Mouse (Mus musculus) cerebellum, adult 2 months (tissue): ENCODE measurements around the gene Hivep2.

Source experiments
- CTCF ChIP-seq: fragments of 200-500 bp; IDR thresholded peaks from 2 replicates; pipeline ENCODE4 v1.5.1; 2011; ENCODE audit warnings: low read depth, mild to moderate bottlenecking, control low read depth, low read length, moderate library complexity, borderline replicate concordance; ENCODE audit not compliant: insufficient read depth
- POLR2A ChIP-seq: fragments of 200-500 bp; IDR thresholded peaks from 2 replicates; pipeline ENCODE4 v1.6.1; 2011; ENCODE audit warnings: low read length, control low read depth, borderline replicate concordance; ENCODE audit not compliant: insufficient read depth

DNA sequence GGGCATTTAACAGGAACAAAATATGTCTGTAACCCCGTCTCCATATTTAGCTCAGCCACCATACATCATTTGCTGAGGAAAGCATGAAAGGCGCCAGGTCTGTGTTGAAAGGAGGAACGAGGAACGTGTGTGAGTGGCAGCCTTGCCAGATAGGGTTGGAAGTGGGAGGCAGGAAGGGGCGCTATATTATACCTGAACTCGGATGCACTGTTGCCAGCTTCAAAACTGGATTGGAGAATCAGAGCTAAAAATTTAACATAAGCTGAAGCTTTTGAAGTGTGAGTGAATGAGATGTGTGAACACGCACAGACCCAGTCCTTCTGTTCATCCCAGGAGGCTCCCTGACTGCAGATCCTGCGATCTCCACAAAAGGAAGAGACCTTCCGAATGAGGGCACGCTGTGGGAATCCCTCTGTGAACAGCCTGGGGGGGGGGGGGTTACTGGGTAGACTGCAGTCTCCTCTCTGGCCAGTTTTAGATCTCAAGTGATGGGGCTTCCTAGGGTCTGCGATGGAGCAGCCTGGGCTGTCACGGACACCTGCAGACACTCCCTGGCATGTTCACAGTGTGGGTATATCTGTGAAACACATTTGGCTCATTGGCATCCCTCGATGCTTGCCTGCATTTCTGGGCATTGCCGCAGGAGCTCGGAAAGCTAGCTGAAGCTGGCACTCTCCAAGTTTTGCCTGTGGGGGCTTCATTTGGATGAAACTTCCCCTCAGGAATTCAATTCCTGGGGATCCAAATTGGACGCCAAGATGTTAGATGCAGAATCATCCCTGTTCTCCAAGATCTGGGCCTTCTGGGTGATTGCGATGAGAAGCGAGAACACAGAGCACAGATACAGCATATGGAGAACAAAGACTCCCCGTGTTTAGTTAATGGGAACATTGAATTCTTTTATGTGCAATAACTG is 213.8 kb downstream of the Hivep2 start:
- TF ChIP-seq CTCF (no peak), POLR2A (no peak)
